Mouse (Mus musculus): ENCODE data around the gene Gnaq. TPM values are rescaled to one million over a fixed set of nuclear protein-coding genes. Genes with fewer than 3 reads are reported as not detected.

The Gnaq gene
- 46.0 TPM for polyA plus RNA-seq (2014; fragmentation: Illumina TruSeq; extraction: RNeasy Lipid Tissue Mini Kit (QIAGEN cat#74804); ENCODE audit: low replicate concordance)

DNA sequence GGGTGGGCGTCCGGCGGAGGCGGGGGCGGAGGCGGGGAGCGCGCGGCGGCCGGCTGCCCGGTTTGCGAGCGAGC lies at the start of gene Gnaq:
Gene Gnaq, plus strand, starts transcription at position 41 of the 74 bp plus-strand sequence.

DNA sequence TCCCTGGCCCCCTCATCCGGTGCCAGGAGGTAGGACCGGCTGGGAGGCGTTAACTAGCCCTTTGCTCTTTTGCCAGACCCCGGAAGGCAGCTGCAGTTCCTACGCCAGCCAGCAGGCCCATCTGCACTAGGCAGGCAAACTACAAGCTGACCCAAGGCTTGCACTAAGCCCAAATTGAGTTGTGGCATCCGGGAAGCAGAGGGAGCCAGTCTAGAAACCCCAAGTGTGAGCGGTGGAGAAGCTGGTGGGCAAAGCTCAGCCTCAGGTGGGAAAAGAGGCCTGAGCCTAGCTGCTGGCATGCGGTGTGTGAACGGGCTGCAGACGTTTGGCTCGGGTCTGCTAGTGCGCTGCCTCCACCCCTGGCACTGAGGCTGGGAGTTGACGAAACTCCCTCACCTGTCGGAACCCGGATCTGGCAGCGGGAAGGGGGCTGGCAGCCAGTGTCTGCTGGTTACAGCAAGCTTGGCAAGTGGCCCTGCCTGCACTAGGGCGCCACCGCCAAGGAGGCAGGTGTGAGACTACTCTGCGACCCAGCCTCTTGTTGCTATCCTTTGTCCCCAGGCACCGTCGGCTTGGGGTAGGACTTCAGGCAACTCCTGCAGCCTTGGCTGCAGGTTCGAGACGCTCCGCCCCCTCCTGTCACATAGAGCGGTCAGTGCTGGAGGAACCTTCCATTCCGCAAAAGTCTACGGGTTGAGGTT lies 303.1 kb downstream of the Gnaq start, which contains the start of gene Gna14:
Gene Gna14, plus strand, starts transcription at position 232 of the 701 bp plus-strand sequence.

Other genes with a start within 250 kb of the Gnaq start
- gene Psat1, start 185.5 kb upstream of the Gnaq start, polyA plus RNA-seq (2014; fragmentation: Illumina TruSeq; extraction: RNeasy Lipid Tissue Mini Kit (QIAGEN cat#74804); ENCODE audit: low replicate concordance), result 5.2 TPM
- 4.7 TPM for gene Cep78, start 147.8 kb upstream of the Gnaq start, polyA plus RNA-seq (2014; fragmentation: Illumina TruSeq; extraction: RNeasy Lipid Tissue Mini Kit (QIAGEN cat#74804); ENCODE audit: low replicate concordance)